Mouse (Mus musculus): ENCODE measurements around the gene Ybx1.

Ybx1 gene

DNA sequence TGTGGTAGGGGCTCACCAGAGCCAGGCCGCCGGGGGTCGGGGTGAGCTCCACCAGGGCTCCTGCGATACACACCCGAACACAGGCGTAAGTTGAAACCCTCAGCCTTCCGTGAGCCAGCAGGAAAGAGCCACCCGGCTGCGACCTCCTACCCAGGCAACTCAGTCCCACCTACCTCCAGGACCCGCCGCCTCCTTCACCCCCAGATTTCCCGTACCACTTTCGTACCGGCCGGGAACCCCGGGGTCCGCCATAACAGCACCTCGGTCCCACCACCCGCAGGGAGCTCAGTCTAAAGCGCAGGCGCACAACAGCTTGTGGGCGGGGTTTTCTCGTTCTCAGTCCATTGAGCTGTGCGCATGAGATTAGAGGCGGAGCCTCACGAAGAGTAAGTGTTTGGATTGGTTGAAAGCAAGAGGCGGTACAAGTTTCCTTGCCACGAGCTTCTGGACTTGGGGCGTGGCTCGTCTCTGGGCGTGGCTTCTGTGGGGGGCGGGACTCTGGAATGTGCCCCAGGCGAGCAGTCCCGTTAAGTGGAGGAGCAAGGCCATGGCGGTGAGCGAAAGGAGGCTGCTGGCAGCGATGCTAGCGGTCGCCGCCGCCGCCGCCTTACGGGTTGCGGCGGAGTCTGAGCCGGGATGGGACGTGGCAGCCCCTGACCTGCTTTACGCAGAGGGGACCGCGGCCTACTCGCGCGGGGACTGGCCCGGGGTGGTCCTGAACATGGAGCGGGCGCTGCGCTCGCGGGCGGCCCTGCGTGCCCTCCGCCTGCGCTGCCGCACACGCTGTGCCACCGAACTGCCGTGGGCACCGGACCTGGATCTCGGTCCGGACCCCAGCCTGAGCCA, 61.8 kb downstream of the Ybx1 start, which contains the start of the genes AU022252 and P3h1:
Gene AU022252, minus strand, starts transcription at position 303 of the 846 bp plus-strand sequence.
Gene P3h1, plus strand, starts transcription at position 506 of the 846 bp plus-strand sequence.
- DNase-seq = peak; percentile 99
